Comparison of ENCODE assay signal across 12 mouse cellular contexts in genomic region chr16:31501751-31502365, GRCm38 (mm10).
DNase-seq lines count a peak whose midpoint lies in the region; ATAC-seq lines count a peak whose summit lies in the region.
"Had no signal": no experiment of that assay in that cellular context is flagged by ENCODE, and none has a peak within 500 bp of the region (broad histone marks: within the 10 kb centered on the region; RNA-seq: fewer than 3 reads in every experiment).

No protein-coding gene starts in this region.

- peak overlapping the region; percentile 74 for H3K27ac ChIP-seq in forebrain, embryonic 12.5 days
- no peak overlapping the region for H3K27ac ChIP-seq in hindbrain, embryonic 16.5 days (ENCODE audit: low read depth, low read length)
- H3K27ac ChIP-seq in neural tube, embryonic 15.5 days (replicated peaks): peak overlapping the region; percentile 54
- H3K27ac ChIP-seq: intestine, embryonic 15.5 days; liver, embryonic 14.5 days had no signal

- 0 out of 2 replicates have a peak, but pooled peaks cover under 1% of the 10 kb centered on the region for H3K27me3 ChIP-seq in forebrain, embryonic 12.5 days
- no peaks in the 10 kb centered on the region; the same call in 1 of the 2 replicates for H3K27me3 ChIP-seq in hindbrain, embryonic 16.5 days (replicated peaks; ENCODE audit: control insufficient read depth, insufficient read depth, low read length)
- 0 out of 2 replicates have a peak, but pooled peaks cover 3% of the 10 kb centered on the region for H3K27me3 ChIP-seq in neural tube, embryonic 15.5 days (replicated peaks)
- H3K27me3 ChIP-seq: intestine, embryonic 15.5 days had no signal

- H3K9ac ChIP-seq in forebrain, embryonic 12.5 days: no peak overlapping the region
- H3K9ac ChIP-seq in hindbrain, embryonic 16.5 days (ENCODE audit: low read depth, low read length): no peak overlapping the region
- peak overlapping the region; percentile 3; the same call in 1 of the 2 replicates for H3K9ac ChIP-seq in neural tube, embryonic 15.5 days (replicated peaks)
- H3K9ac ChIP-seq: intestine, embryonic 15.5 days; liver, embryonic 14.5 days had no signal

- no peak overlapping the region for H3K4me3 ChIP-seq in forebrain, embryonic 12.5 days (replicated peaks)
- H3K4me3 ChIP-seq in hindbrain, embryonic 16.5 days (ENCODE audit: low read length): no peak overlapping the region
- no peak overlapping the region for H3K4me3 ChIP-seq in neural tube, embryonic 15.5 days (replicated peaks)
- H3K4me3 ChIP-seq: intestine, embryonic 15.5 days had no signal

- H3K4me1 ChIP-seq in forebrain, embryonic 12.5 days: peaks cover 37% of the 10 kb centered on the region
- H3K4me1 ChIP-seq in hindbrain, embryonic 16.5 days (ENCODE audit: control insufficient read depth, insufficient read depth, low read depth, low read length): peaks cover 23% of the 10 kb centered on the region
- H3K4me1 ChIP-seq in neural tube, embryonic 15.5 days: peaks cover 51% of the 10 kb centered on the region

- H3K4me2 ChIP-seq in forebrain, embryonic 12.5 days: no peak overlapping the region
- H3K4me2 ChIP-seq in hindbrain, embryonic 16.5 days (ENCODE audit: low read length): no peak overlapping the region
- H3K4me2 ChIP-seq in neural tube, embryonic 15.5 days: no peak overlapping the region
- H3K4me2 ChIP-seq: intestine, embryonic 15.5 days had no signal

- peak; percentile 54 for DNase-seq in retina, postnatal 1 day
- DNase-seq in retina, embryonic 14.5 days (ENCODE audit: low spot score): no peak
- DNase-seq in urinary bladder, postnatal 4 days (ENCODE audit: low spot score in 2 of 2): no peak
- DNase-seq in thymus, postnatal 10 days (ENCODE audit: low spot score in 2 of 2): no peak
- DNase-seq: gastrocnemius, postnatal 10 days; lung, postnatal 36 days; right cerebral cortex, postnatal 14 days had no signal

- ATAC-seq in forebrain, embryonic 12.5 days (ENCODE audit: low FRiP score): peak; percentile 32; the same call in 1 of the 2 replicates
- ATAC-seq in hindbrain, embryonic 16.5 days: 0 out of 2 replicates have a peak, but pooled peaks have one; percentile 38
- ATAC-seq in neural tube, embryonic 15.5 days (ENCODE audit: low FRiP score): peak; percentile 33
- ATAC-seq: intestine, embryonic 15.5 days had no signal

- WGBS in forebrain, embryonic 12.5 days: 41% methylated on average over 14 of the region's 14 CpGs
- WGBS in hindbrain, embryonic 16.5 days: 35% methylated on average over 14 of the region's 14 CpGs
- 26% methylated on average over 14 of the region's 14 CpGs for WGBS in neural tube, embryonic 15.5 days

- H3K36me3 ChIP-seq in forebrain, embryonic 12.5 days (replicated peaks): no peaks in the 10 kb centered on the region
- H3K36me3 ChIP-seq in hindbrain, embryonic 16.5 days (ENCODE audit: control insufficient read depth, insufficient read depth, low read length): no peaks in the 10 kb centered on the region
- H3K36me3 ChIP-seq in neural tube, embryonic 15.5 days: no peaks in the 10 kb centered on the region
- H3K36me3 ChIP-seq: intestine, embryonic 15.5 days had no signal

- H3K9me3 ChIP-seq in forebrain, embryonic 12.5 days: no peaks in the 10 kb centered on the region
- no peaks in the 10 kb centered on the region for H3K9me3 ChIP-seq in hindbrain, embryonic 16.5 days (ENCODE audit: control insufficient read depth, low read length)
- H3K9me3 ChIP-seq in neural tube, embryonic 15.5 days (replicated peaks): no peaks in the 10 kb centered on the region
- H3K9me3 ChIP-seq: intestine, embryonic 15.5 days had no signal
